Mouse (Mus musculus) liver, embryonic 14.5 days (tissue): ENCODE results near the gene Tox3.

ENCODE experiments used
- CTCF ChIP-seq: IDR thresholded peaks from 2 replicates; pipeline ENCODE4 v1.5.1; 2016; ENCODE audit warnings: antibody characterized with exemption, low read depth, control low read depth
- EP300 ChIP-seq: IDR thresholded peaks from 2 replicates; pipeline ENCODE4 v1.6.1; 2016; ENCODE audit warnings: antibody characterized with exemption, low read depth

DNA sequence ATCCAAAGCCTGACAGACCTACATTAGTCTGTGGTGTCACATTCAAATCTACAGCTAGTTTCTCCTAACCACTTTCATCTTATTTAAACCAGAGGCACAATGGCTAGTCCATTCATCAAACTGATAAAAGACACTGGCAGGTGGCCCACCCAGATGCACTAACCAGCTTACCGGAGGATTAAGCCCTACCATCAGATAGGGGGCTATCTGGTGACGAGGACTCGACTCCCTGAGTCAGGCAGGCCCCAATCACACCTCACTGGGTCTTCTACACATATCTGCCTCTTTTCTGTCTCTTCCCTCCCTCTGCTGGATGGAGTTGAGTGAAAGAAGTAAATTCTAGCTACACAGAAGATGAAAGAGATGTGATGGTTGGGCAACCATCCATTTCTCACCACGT, 24.3 kb downstream of the Tox3 start:
- TF ChIP-seq CTCF (no peak), EP300 (no peak)
